Mouse (Mus musculus) limb, embryonic 10.5 days (tissue): ENCODE measurements around the gene Srp72. TPM values are rescaled to one million over a fixed set of nuclear protein-coding genes. Genes with fewer than 3 reads are reported as not detected.

Source experiments
- DNase-seq: peaks from one replicate; pipeline ENCODE4 v3.0.0-alpha.2; 2017; ENCODE audit warnings: low spot score
- H3K27ac ChIP-seq: fragments of 300-500 bp; sonication (generic); 2 replicates; pipeline ENCODE4 v1.5.1; 2016; ENCODE audit warnings: mild to moderate bottlenecking
- H3K27me3 ChIP-seq: fragments of 300-500 bp; sonication (generic); 2 replicates; pipeline ENCODE4 v1.6.1; 2016; ENCODE audit warnings: low read depth, mild to moderate bottlenecking; ENCODE audit not compliant: poor library complexity, severe bottlenecking
- H3K36me3 ChIP-seq: fragments of 300-500 bp; sonication (generic); 2 replicates; pipeline ENCODE4 v1.6.1; 2016; ENCODE audit warnings: mild to moderate bottlenecking, moderate library complexity
- H3K4me1 ChIP-seq: fragments of 300-500 bp; sonication (generic); 2 replicates; pipeline ENCODE4 v1.6.1; 2016
- H3K4me3 ChIP-seq: fragments of 300-500 bp; sonication (generic); 2 replicates; pipeline ENCODE4 v1.5.1; 2016; ENCODE audit warnings: mild to moderate bottlenecking, moderate library complexity
- H3K9me3 ChIP-seq: fragments of 300-500 bp; sonication (generic); replicated peaks from 2 replicates; pipeline ENCODE4 v1.6.1; 2016; ENCODE audit warnings: mild to moderate bottlenecking
- WGBS: fragments of 180-500 bp; shearing (Covaris S2); methylation state at CpG from one replicate; pipeline ENCODE4 v1.1.7; 2016; 5-methylcytosine and 5-hydroxymethylcytosine counted together
- polyA plus RNA-seq: library from polyadenylated mRNA; unstranded; fragments of >200 nt; fragmentation: Nextera tagmentation; extraction: Ambion mirVana; gene quantifications from 2 replicates; pipeline ENCODE4 v1.2.1, GENCODE M21; 2016

The Srp72 gene
- polyA plus RNA-seq, 1 experiment from 2014 or later, result 90.8 TPM

GRCm38 (mm10) chr5:76974207-76974553, 303 bp upstream of the Srp72 start:
- peaks cover 59% of the 10 kb centered on the region for H3K36me3 ChIP-seq
- H3K4me1 ChIP-seq, result peaks cover 14% of the 10 kb centered on the region
- H3K4me3 ChIP-seq, result peak overlapping the region; percentile 94
- no peak for DNase-seq
- no peaks in the 10 kb centered on the region for H3K27me3 ChIP-seq
- H3K27ac ChIP-seq, result peak overlapping the region; percentile 93; the same call in 1 of the 2 replicates
- no peaks in the 10 kb centered on the region for H3K9me3 ChIP-seq
- 4% methylated on average over 17 of the region's 17 CpGs for WGBS

- DNase-seq, result no peak
- peaks cover 59% of the 10 kb centered on the region for H3K36me3 ChIP-seq
- H3K4me1 ChIP-seq, result peaks cover 14% of the 10 kb centered on the region
- H3K27me3 ChIP-seq, result no peaks in the 10 kb centered on the region
- H3K27ac ChIP-seq, result no peak overlapping the region
- no peaks in the 10 kb centered on the region for H3K9me3 ChIP-seq
- H3K4me3 ChIP-seq, result peak overlapping the region; percentile 94
- 90% methylated on average over 8 of the region's 8 CpGs for WGBS
Observed at GRCm38 (mm10) chr5:76975736-76976135, 1.3 kb downstream of the Srp72 start.

DNA sequence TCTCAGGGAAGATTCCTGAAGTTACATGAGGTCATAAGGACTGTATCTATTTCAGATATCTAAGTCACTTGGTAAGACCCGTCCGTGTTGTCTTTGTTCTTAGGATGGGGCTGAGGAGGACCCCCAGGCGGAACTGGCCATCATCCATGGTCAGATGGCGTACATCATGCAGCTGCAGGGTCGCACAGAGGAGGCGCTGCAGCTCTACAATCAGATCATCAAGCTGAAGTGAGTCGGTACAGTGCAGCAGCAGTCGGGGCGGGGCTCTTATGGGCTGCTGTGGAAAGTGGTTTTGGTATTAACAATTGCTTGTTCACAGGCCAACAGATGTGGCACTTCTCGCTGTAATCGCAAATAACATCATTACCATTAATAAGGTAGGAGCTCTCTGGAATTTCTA, 9.5 kb downstream of the Srp72 start:
- WGBS, result 95% methylated on average over 11 of the region's 11 CpGs
- no peak for DNase-seq
- peaks cover 91% of the 10 kb centered on the region for H3K36me3 ChIP-seq

GRCm38 (mm10) chr5:76990789-76991188, 16.3 kb downstream of the Srp72 start:
- Histone ChIP-seq H3K4me1 (no peaks in the 10 kb centered on the region), H3K36me3 (peaks cover 96% of the 10 kb centered on the region), H3K9me3 (no peaks in the 10 kb centered on the region), H3K4me3 (no peak overlapping the region), H3K27ac (no peak overlapping the region), H3K27me3 (no peaks in the 10 kb centered on the region)
- no peak for DNase-seq
- 92% methylated on average over 3 of the region's 3 CpGs for WGBS

More for the DNA sequence above, 9.5 kb downstream of the Srp72 start:
- Histone ChIP-seq H3K4me3 (no peak overlapping the region), H3K9me3 (no peaks in the 10 kb centered on the region), H3K27me3 (no peaks in the 10 kb centered on the region), H3K27ac (no peak overlapping the region), H3K4me1 (no peaks in the 10 kb centered on the region)

GRCm38 (mm10) chr5:76993174-76993814, 18.8 kb downstream of the Srp72 start:
- Histone ChIP-seq H3K27me3 (no peaks in the 10 kb centered on the region), H3K4me1 (no peaks in the 10 kb centered on the region), H3K36me3 (peaks cover 97% of the 10 kb centered on the region), H3K27ac (no peak overlapping the region), H3K4me3 (no peak overlapping the region), H3K9me3 (no peaks in the 10 kb centered on the region)
- 94% methylated on average over 5 of the region's 5 CpGs for WGBS
- DNase-seq, result no peak

GRCm38 (mm10) chr5:76998416-76998815, 23.9 kb downstream of the Srp72 start:
- WGBS, result 65% methylated on average over 5 of the region's 5 CpGs
- no peaks in the 10 kb centered on the region for H3K4me1 ChIP-seq
- no peaks in the 10 kb centered on the region for H3K27me3 ChIP-seq
- DNase-seq, result no peak
- peaks cover 82% of the 10 kb centered on the region for H3K36me3 ChIP-seq
- H3K27ac ChIP-seq, result no peak overlapping the region
- no peaks in the 10 kb centered on the region for H3K9me3 ChIP-seq
- no peak overlapping the region for H3K4me3 ChIP-seq

- no peak for DNase-seq
- H3K36me3 ChIP-seq, result peaks cover 54% of the 10 kb centered on the region
- H3K27me3 ChIP-seq, result no peaks in the 10 kb centered on the region
- no peaks in the 10 kb centered on the region for H3K4me1 ChIP-seq
- no peak overlapping the region for H3K27ac ChIP-seq
- no peaks in the 10 kb centered on the region for H3K9me3 ChIP-seq
- H3K4me3 ChIP-seq, result no peak overlapping the region
- WGBS, result 90% methylated on average over 17 of the region's 17 CpGs
Observed at GRCm38 (mm10) chr5:77001192-77001591, 26.7 kb downstream of the Srp72 start.

DNA sequence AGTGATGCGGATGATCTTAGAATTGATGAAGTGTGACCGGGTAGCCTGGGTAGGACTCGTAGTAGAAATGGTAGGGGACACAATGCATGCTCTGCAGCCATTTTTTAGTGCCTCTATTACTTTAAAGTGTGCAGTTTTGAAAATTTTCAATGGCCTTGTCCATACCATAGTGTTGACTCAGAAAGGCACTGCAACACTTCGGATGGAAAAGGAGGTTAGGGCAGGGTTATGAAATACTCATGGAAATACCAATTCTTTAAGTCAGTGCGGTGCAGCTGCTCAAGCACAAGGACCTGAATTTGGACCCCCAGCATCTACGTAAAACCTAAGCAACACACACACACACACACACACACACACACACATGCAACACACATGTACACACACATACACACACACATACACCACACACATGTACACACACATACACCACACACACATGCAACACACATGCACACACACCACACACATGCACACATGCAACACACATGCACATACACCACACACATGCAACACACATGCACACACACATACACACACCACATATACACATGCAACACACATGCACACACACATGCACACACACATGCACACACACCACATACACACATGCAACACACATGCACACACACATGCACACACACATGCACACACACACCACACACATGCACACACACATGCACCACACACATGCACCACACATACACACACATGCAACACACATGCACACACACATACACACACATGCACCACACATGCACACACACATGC, 29.8 kb downstream of the Srp72 start, which contains the start of gene Arl9:
Arl9 (plus strand) TSS at position 5 of the 771 bp plus-strand sequence.
- Histone ChIP-seq H3K4me3 (no peak within 1 kb of the TSS), H3K36me3 (peaks cover 24% of the 10 kb centered on the region), H3K4me1 (no peaks in the 10 kb centered on the region), H3K9me3 (no peaks in the 10 kb centered on the region), H3K27ac (no peak within 1 kb of the TSS), H3K27me3 (no peaks in the 10 kb centered on the region)
- WGBS, result 96% methylated on average over 6 of the region's 6 CpGs
- DNase-seq, result no peak

GRCm38 (mm10) chr5:77010352-77010751, 35.9 kb downstream of the Srp72 start:
- H3K27me3 ChIP-seq, result no peaks in the 10 kb centered on the region
- H3K4me3 ChIP-seq, result no peak overlapping the region
- no peaks in the 10 kb centered on the region for H3K9me3 ChIP-seq
- no peak for DNase-seq
- 92% methylated on average over 9 of the region's 9 CpGs for WGBS
- no peaks in the 10 kb centered on the region for H3K36me3 ChIP-seq
- H3K4me1 ChIP-seq, result no peaks in the 10 kb centered on the region
- no peak overlapping the region for H3K27ac ChIP-seq

- Histone ChIP-seq H3K27ac (no peak overlapping the region), H3K4me1 (peaks cover 6% of the 10 kb centered on the region), H3K27me3 (peaks cover 1% of the 10 kb centered on the region; the same call in 1 of the 2 replicates), H3K36me3 (no peaks in the 10 kb centered on the region), H3K9me3 (no peaks in the 10 kb centered on the region), H3K4me3 (no peak overlapping the region)
- no peak for DNase-seq
- WGBS, result 70% methylated on average over 3 of the region's 3 CpGs
Observed at GRCm38 (mm10) chr5:77011082-77011481, 36.6 kb downstream of the Srp72 start.

- no peak for DNase-seq
- Histone ChIP-seq H3K36me3 (no peaks in the 10 kb centered on the region), H3K27ac (no peak overlapping the region), H3K27me3 (peaks cover 17% of the 10 kb centered on the region; the same call in 1 of the 2 replicates), H3K9me3 (no peaks in the 10 kb centered on the region), H3K4me1 (peaks cover 6% of the 10 kb centered on the region), H3K4me3 (no peak overlapping the region)
- 82% methylated on average over 3 of the region's 3 CpGs for WGBS
Observed at GRCm38 (mm10) chr5:77013171-77013570, 38.7 kb downstream of the Srp72 start.

GRCm38 (mm10) chr5:77015544-77016482, 41.3 kb downstream of the Srp72 start, which contains the start of gene Thegl:
Gene Thegl (plus strand): TSS chr5:77016023.
- peak within 1 kb of the TSS; percentile 60 for H3K4me3 ChIP-seq
- H3K4me1 ChIP-seq, result peaks cover 6% of the 10 kb centered on the region
- H3K9me3 ChIP-seq, result no peaks in the 10 kb centered on the region
- WGBS, result 13% methylated on average over 57 of the region's 57 CpGs
- H3K27me3 ChIP-seq, result peaks cover 17% of the 10 kb centered on the region; the same call in 1 of the 2 replicates
- no peaks in the 10 kb centered on the region for H3K36me3 ChIP-seq
- peak; percentile 87 for DNase-seq
- no peak within 1 kb of the TSS for H3K27ac ChIP-seq
